9 mouse cellular contexts compared by ENCODE assay signal in genomic region chr9:43993221-43993976, GRCm38 (mm10). TPM values are rescaled to one million over a fixed set of nuclear protein-coding genes. Genes with fewer than 3 reads are reported as not detected.
DNase-seq lines count a peak whose midpoint lies in the region; ATAC-seq and TF ChIP-seq lines count a peak whose summit lies in the region.
"Had no signal": no experiment of that assay in that cellular context is flagged by ENCODE, and none has a peak within 500 bp of the region (broad histone marks: within the 10 kb centered on the region; RNA-seq: fewer than 3 reads in every experiment).

No protein-coding gene starts in this region.

- no peak overlapping the region for H3K4me3 ChIP-seq in liver, adult 2 months (ENCODE audit: insufficient read depth, low read depth, low read length)
- H3K4me3 ChIP-seq in liver, postnatal 0 days (ENCODE audit: low read depth, low read length): no peak overlapping the region
- H3K4me3 ChIP-seq in embryonic facial prominence, embryonic 15.5 days (replicated peaks): no peak overlapping the region
- H3K4me3 ChIP-seq in liver, embryonic 11.5 days (ENCODE audit: low read depth, low read length): no peak overlapping the region

- H3K79me2 ChIP-seq in liver, adult 2 months (ENCODE audit: control insufficient read depth, insufficient read depth, low read length): no peaks in the 10 kb centered on the region

- no peak overlapping the region for H3K27ac ChIP-seq in liver, adult 2 months (replicated peaks; ENCODE audit: insufficient read depth, low read depth, low read length)
- no peak overlapping the region for H3K27ac ChIP-seq in liver, postnatal 0 days (ENCODE audit: low read depth)
- peak overlapping the region; percentile 58 for H3K27ac ChIP-seq in embryonic facial prominence, embryonic 15.5 days (replicated peaks)
- peak overlapping the region; percentile 40 for H3K27ac ChIP-seq in liver, embryonic 11.5 days (ENCODE audit: low read depth, low read length)

- H3K4me1 ChIP-seq in liver, adult 2 months (ENCODE audit: control insufficient read depth, insufficient read depth, low read length): no peaks in the 10 kb centered on the region
- H3K4me1 ChIP-seq in liver, postnatal 0 days (ENCODE audit: insufficient read depth): no peaks in the 10 kb centered on the region
- peaks cover 34% of the 10 kb centered on the region for H3K4me1 ChIP-seq in embryonic facial prominence, embryonic 15.5 days
- H3K4me1 ChIP-seq in liver, embryonic 11.5 days (replicated peaks; ENCODE audit: control insufficient read depth, insufficient read depth, low read length): no peaks in the 10 kb centered on the region

- H3K27me3 ChIP-seq in liver, adult 2 months (ENCODE audit: control insufficient read depth, insufficient read depth, low read length): no peaks in the 10 kb centered on the region
- H3K27me3 ChIP-seq in liver, postnatal 0 days (ENCODE audit: insufficient read depth, low read length): no peaks in the 10 kb centered on the region
- H3K27me3 ChIP-seq in embryonic facial prominence, embryonic 15.5 days: no peaks in the 10 kb centered on the region
- no peaks in the 10 kb centered on the region for H3K27me3 ChIP-seq in liver, embryonic 11.5 days (replicated peaks; ENCODE audit: control insufficient read depth, insufficient read depth, low read length)

- H3K9me3 ChIP-seq in liver, postnatal 0 days (ENCODE audit: low read length): no peaks in the 10 kb centered on the region
- no peaks in the 10 kb centered on the region for H3K9me3 ChIP-seq in embryonic facial prominence, embryonic 15.5 days (replicated peaks)
- H3K9me3 ChIP-seq in liver, embryonic 11.5 days (ENCODE audit: control insufficient read depth, low read length): no peaks in the 10 kb centered on the region

- no peak for ATAC-seq in liver, postnatal 0 days
- no peak for ATAC-seq in embryonic facial prominence, embryonic 15.5 days (ENCODE audit: insufficient number of reproducible peaks, low FRiP score, low TSS enrichment, low read depth)
- ATAC-seq in liver, embryonic 11.5 days (replicated peaks; ENCODE audit: low FRiP score): no peak
- ATAC-seq: Patski had no signal

- WGBS in liver, adult 2 months: 65% methylated on average over 9 of the region's 9 CpGs
- WGBS in liver, postnatal 0 days (ENCODE audit: insufficient replicate concordance): 51% methylated on average over 9 of the region's 9 CpGs
- WGBS in embryonic facial prominence, embryonic 15.5 days: 16% methylated on average over 9 of the region's 9 CpGs
- 34% methylated on average over 9 of the region's 9 CpGs for WGBS in liver, embryonic 11.5 days

- no peak overlapping the region for H3K9ac ChIP-seq in liver, adult 2 months (ENCODE audit: low read depth, low read length)
- H3K9ac ChIP-seq in liver, postnatal 0 days (replicated peaks): no peak overlapping the region
- no peak overlapping the region for H3K9ac ChIP-seq in embryonic facial prominence, embryonic 15.5 days
- H3K9ac ChIP-seq in liver, embryonic 11.5 days (ENCODE audit: low read depth, low read length): no peak overlapping the region

- TF ChIP-seq EP300 in liver, postnatal 0 days (IDR thresholded peaks at IDR 0.05; ENCODE audit: low read depth): no peak

- H3K36me3 ChIP-seq in liver, adult 2 months (ENCODE audit: control insufficient read depth, insufficient read depth, low read length): no peaks in the 10 kb centered on the region
- no peaks in the 10 kb centered on the region for H3K36me3 ChIP-seq in liver, postnatal 0 days (replicated peaks; ENCODE audit: insufficient read depth, low read length)
- H3K36me3 ChIP-seq in embryonic facial prominence, embryonic 15.5 days: no peaks in the 10 kb centered on the region
- no peaks in the 10 kb centered on the region for H3K36me3 ChIP-seq in liver, embryonic 11.5 days (ENCODE audit: control insufficient read depth, insufficient read depth, low read length)

- DNase-seq in heart, adult 11 months: peak; percentile 95
- DNase-seq in heart, postnatal 4 days: no peak
- peak; percentile 7 for DNase-seq in liver, adult 2 months (ENCODE audit: extremely low read depth, low read depth, low spot score)
- DNase-seq in liver, postnatal 0 days: no peak
- no peak for DNase-seq in liver, embryonic 11.5 days (ENCODE audit: low spot score)
- no peak for DNase-seq in adrenal gland, postnatal 10 days
- no peak for DNase-seq in spleen, adult 18-20 months

- no peak for TF ChIP-seq CTCF in liver, adult 2 months (IDR thresholded peaks at IDR 0.05; ENCODE audit: low read depth, low read length)
- no peak for TF ChIP-seq CTCF in liver, postnatal 0 days (IDR thresholded peaks at IDR 0.05; ENCODE audit: low read depth)

- TF ChIP-seq POLR2A in liver, adult 2 months (IDR thresholded peaks at IDR 0.05; ENCODE audit: extremely low read depth, insufficient read depth, low read length): no peak

- H3K4me2 ChIP-seq in liver, postnatal 0 days (ENCODE audit: low read depth, low read length): no peak overlapping the region
- no peak overlapping the region; the same call in 1 of the 2 replicates for H3K4me2 ChIP-seq in embryonic facial prominence, embryonic 15.5 days (replicated peaks)
- H3K4me2 ChIP-seq in liver, embryonic 11.5 days: no peak overlapping the region

RNA-seq across cellular contexts. Expression of gene Thy1, which starts 49.8 kb away (rescaled TPM):
- 10 to 100 TPM; 16.2 to 18.8 TPM for total RNA-seq in heart, postnatal 4 days (2021)
- 0.46 and 0.87 TPM in 2 replicates for total RNA-seq in liver, adult 2 months (2014; rRNA removed)
- 3.2 and 4.5 TPM in 2 replicates for polyA plus RNA-seq in liver, adult 2 months (2012; rRNA removed)
- 0.39 and 0.85 TPM in 2 replicates for polyA plus RNA-seq in liver, postnatal 0 days (2015; fragmentation: Nextera tagmentation; extraction: Ambion mirVana)
- polyA plus RNA-seq in embryonic facial prominence, embryonic 15.5 days (2015; fragmentation: Nextera tagmentation; extraction: Ambion mirVana): 11.7 and 14.1 TPM in 2 replicates
- polyA plus RNA-seq in liver, embryonic 11.5 days (2014; fragmentation: Nextera tagmentation; extraction: Ambion mirVana): 0.18 TPM in 1 of 2 replicates, not detected in the other
- 10 to 100 TPM; 44.2 to 44.9 TPM for total RNA-seq in adrenal gland, postnatal 10 days (2021)
- polyA plus RNA-seq: Patski had no signal

Comparison
In these comparisons a context has a peak if more than half of its experiments do, and no peak if none do; other contexts are left out.
1. DNase-seq: peak in heart, adult 11 months (single experiment) and liver, adult 2 months (single experiment); none in heart, postnatal 4 days (single experiment), liver, postnatal 0 days (single experiment), liver, embryonic 11.5 days (single experiment), adrenal gland, postnatal 10 days (single experiment) and spleen, adult 18-20 months (0 of 2).
2. H3K27ac ChIP-seq: peak in embryonic facial prominence, embryonic 15.5 days (single experiment) and liver, embryonic 11.5 days (single experiment); none in liver, adult 2 months (single experiment) and liver, postnatal 0 days (single experiment).